Mouse (Mus musculus) forebrain, embryonic 14.5 days (tissue): ENCODE data around the gene Cpt1c. TPM values are rescaled to one million over a fixed set of nuclear protein-coding genes. Genes with fewer than 3 reads are reported as not detected.

Experiments used
- microRNA-seq: library from miRNA; unstranded; fragments of <30 nt; microRNA quantifications from one replicate; pipeline ENCODE4, GENCODE M21; 2016
- polyA plus RNA-seq: library from polyadenylated mRNA; unstranded; fragments of >200 nt; fragmentation: Nextera tagmentation; extraction: Ambion mirVana; gene quantifications from 2 replicates; pipeline ENCODE4 v1.2.1, GENCODE M21; 2014

The Cpt1c gene
- polyA plus RNA-seq, 1 experiment from 2014 or later: 37.3 TPM

Small RNA genes lying within 50 kb of the gene (microRNA-seq; reads per million reads assigned to microRNA genes)
- not detected for gene Mir7054

Other genes with a start within 250 kb of the Cpt1c start
- gene Vrk3, start 226.4 kb downstream of the Cpt1c start, polyA plus RNA-seq: 32.0 and 33.5 TPM in 2 replicates
- 1.2 and 1.3 TPM in 2 replicates for gene Zfp473, start 223.8 kb downstream of the Cpt1c start, polyA plus RNA-seq
- gene Nup62, start 158.8 kb downstream of the Cpt1c start, polyA plus RNA-seq: 40.4 and 43.6 TPM in 2 replicates
- 1.0 and 1.2 TPM in 2 replicates for gene Il4i1, start 158.5 kb downstream of the Cpt1c start, polyA plus RNA-seq
- gene Atf5, start 158.2 kb downstream of the Cpt1c start, polyA plus RNA-seq: 4.2 and 4.7 TPM in 2 replicates
- gene Akt1s1, start 125.9 kb downstream of the Cpt1c start, polyA plus RNA-seq: 70.4 and 75.4 TPM in 2 replicates
- gene Tbc1d17, start 125.8 kb downstream of the Cpt1c start, polyA plus RNA-seq: 79.6 and 105 TPM in 2 replicates
- gene Pnkp, start 117.7 kb downstream of the Cpt1c start, polyA plus RNA-seq: 30.0 and 31.7 TPM in 2 replicates
- 447 and 458 TPM in 2 replicates for gene Ptov1, start 105.1 kb downstream of the Cpt1c start, polyA plus RNA-seq
- gene Med25, start 82.1 kb downstream of the Cpt1c start, polyA plus RNA-seq: 75.4 and 94.0 TPM in 2 replicates
- gene Fuz, start 78.8 kb downstream of the Cpt1c start, polyA plus RNA-seq: 18.2 and 18.3 TPM in 2 replicates
- 85.6 and 99.3 TPM in 2 replicates for gene Ap2a1, start 45.4 kb downstream of the Cpt1c start, polyA plus RNA-seq
- not detected in 2 replicates for gene Tsks, start 31.6 kb downstream of the Cpt1c start, polyA plus RNA-seq
- gene Prmt1, start 11.7 kb upstream of the Cpt1c start, polyA plus RNA-seq: 241 and 274 TPM in 2 replicates
- 52.7 and 60.6 TPM in 2 replicates for gene Irf3, start 22.8 kb upstream of the Cpt1c start, polyA plus RNA-seq
- 20.0 and 23.4 TPM in 2 replicates for gene Bcl2l12, start 23.9 kb upstream of the Cpt1c start, polyA plus RNA-seq
- 40.5 and 47.8 TPM in 2 replicates for gene Scaf1, start 41.5 kb upstream of the Cpt1c start, polyA plus RNA-seq
- 11.4 and 14.7 TPM in 2 replicates for gene Rras, start 43.1 kb upstream of the Cpt1c start, polyA plus RNA-seq
- 13.6 and 16.0 TPM in 2 replicates for gene Prr12, start 78.0 kb upstream of the Cpt1c start, polyA plus RNA-seq
- gene Nosip, start 87.6 kb upstream of the Cpt1c start, polyA plus RNA-seq: 70.4 and 71.8 TPM in 2 replicates
- gene Prrg2, start 87.8 kb upstream of the Cpt1c start, polyA plus RNA-seq: 12.0 and 13.4 TPM in 2 replicates
- 67.4 and 73.9 TPM in 2 replicates for gene Rcn3, start 117.4 kb upstream of the Cpt1c start, polyA plus RNA-seq
- gene Fcgrt, start 129.0 kb upstream of the Cpt1c start, polyA plus RNA-seq: 20.3 and 26.9 TPM in 2 replicates
- gene Rps11, start 149.6 kb upstream of the Cpt1c start, polyA plus RNA-seq: 981 and 1,280 TPM in 2 replicates
- gene Rpl13a, start 153.9 kb upstream of the Cpt1c start, polyA plus RNA-seq: 1,037 and 1,253 TPM in 2 replicates
- gene Gm45713, start 161.4 kb upstream of the Cpt1c start, polyA plus RNA-seq: 0.22 and 0.88 TPM in 2 replicates
- 0.61 and 1.3 TPM in 2 replicates for gene Flt3l, start 161.6 kb upstream of the Cpt1c start, polyA plus RNA-seq
- 101 and 108 TPM in 2 replicates for gene Pih1d1, start 179.5 kb upstream of the Cpt1c start, polyA plus RNA-seq
- gene Aldh16a1, start 179.7 kb upstream of the Cpt1c start, polyA plus RNA-seq: 24.4 and 26.8 TPM in 2 replicates
- gene Slc17a7, start 189.1 kb upstream of the Cpt1c start, polyA plus RNA-seq: 14.6 and 15.9 TPM in 2 replicates
- not detected in 2 replicates for gene Gfy, start 204.7 kb upstream of the Cpt1c start, polyA plus RNA-seq
- not detected in 2 replicates for gene Pth2, start 206.1 kb upstream of the Cpt1c start, polyA plus RNA-seq
- gene Ccdc155, start 230.0 kb upstream of the Cpt1c start, polyA plus RNA-seq: 0.43 and 0.52 TPM in 2 replicates
- gene Dkkl1, start 237.3 kb upstream of the Cpt1c start, polyA plus RNA-seq: 0.91 and 1.7 TPM in 2 replicates
- 81.7 and 95.7 TPM in 2 replicates for gene Tead2, start 240.9 kb upstream of the Cpt1c start, polyA plus RNA-seq